Mouse (Mus musculus): ENCODE measurements around the gene Tnfrsf19. TPM values are rescaled to one million over a fixed set of nuclear protein-coding genes. Genes with fewer than 3 reads are reported as not detected.

Gene Tnfrsf19
- polyA plus RNA-seq, 1 experiment from 2014 or later, result 14.7 TPM

DNA sequence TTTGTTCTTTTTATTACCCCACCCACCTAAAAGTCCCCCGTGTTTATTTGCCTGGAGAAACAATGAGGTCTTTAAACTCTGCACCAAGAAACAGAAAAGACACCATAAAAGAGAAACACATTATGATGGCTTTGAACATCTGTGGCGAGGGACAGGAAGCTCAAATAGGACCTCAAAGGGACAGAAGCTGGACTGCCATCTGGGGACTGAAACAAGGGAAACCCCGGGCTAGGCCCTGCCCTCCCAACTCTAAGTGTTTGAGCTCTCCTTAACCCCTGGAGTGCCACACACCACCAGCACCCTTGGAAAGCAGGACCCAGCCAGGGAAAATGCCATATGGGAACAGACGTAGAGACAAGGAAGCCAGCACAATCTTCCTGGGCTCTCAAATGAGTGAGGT, 61.2 kb downstream of the Tnfrsf19 start:
- WGBS, result 43% methylated on average over 4 of the region's 4 CpGs
- no peaks in the 10 kb centered on the region for H3K36me3 ChIP-seq (ENCODE audit: control insufficient read depth, insufficient read depth)
- H3K9ac ChIP-seq (ENCODE audit: low read length), result no peak overlapping the region

DNA sequence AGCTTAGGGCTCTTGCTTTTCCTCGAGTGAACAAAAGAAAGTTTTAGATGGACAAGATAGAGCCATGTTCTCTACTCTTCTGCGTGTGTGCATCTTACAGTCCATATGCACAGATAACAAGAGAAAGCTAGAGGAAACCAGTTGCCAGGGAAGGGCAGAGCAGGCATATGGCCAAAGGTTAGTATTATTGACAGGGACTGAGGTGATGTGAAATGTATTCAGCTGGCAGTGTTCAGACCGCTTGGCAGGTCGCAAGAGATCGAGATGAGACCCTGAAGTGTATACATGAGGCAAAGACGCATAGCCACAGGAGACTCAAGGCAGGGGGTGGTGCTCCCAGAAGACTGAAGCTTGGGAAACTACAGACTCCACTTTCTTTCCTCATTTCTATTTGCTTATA, 62.0 kb downstream of the Tnfrsf19 start:
- no peaks in the 10 kb centered on the region for H3K9me3 ChIP-seq (replicated peaks; ENCODE audit: control insufficient read depth, low read length)
- H3K27me3 ChIP-seq (ENCODE audit: control insufficient read depth, insufficient read depth, low read length), result no peaks in the 10 kb centered on the region
- H3K4me3 ChIP-seq (ENCODE audit: low read length), result no peak overlapping the region
- peaks cover 22% of the 10 kb centered on the region for H3K4me1 ChIP-seq (ENCODE audit: control insufficient read depth, insufficient read depth, low read length)
- 58% methylated on average over 6 of the region's 6 CpGs for WGBS
- no peak overlapping the region for H3K9ac ChIP-seq (ENCODE audit: low read length)
- no peaks in the 10 kb centered on the region for H3K36me3 ChIP-seq (ENCODE audit: control insufficient read depth, insufficient read depth)
- H3K4me2 ChIP-seq (ENCODE audit: low read depth, low read length), result no peak overlapping the region
- no peak for ATAC-seq (replicated peaks; ENCODE audit: extremely low read depth, insufficient read depth, low FRiP score)
- H3K27ac ChIP-seq (ENCODE audit: low read length), result no peak overlapping the region

More for the DNA sequence above, 61.2 kb downstream of the Tnfrsf19 start:
- H3K27me3 ChIP-seq (ENCODE audit: control insufficient read depth, insufficient read depth, low read length), result no peaks in the 10 kb centered on the region
- H3K27ac ChIP-seq (ENCODE audit: low read length), result no peak overlapping the region
- no peak overlapping the region for H3K4me2 ChIP-seq (ENCODE audit: low read depth, low read length)
- no peak overlapping the region for H3K4me3 ChIP-seq (ENCODE audit: low read length)
- H3K9me3 ChIP-seq (replicated peaks; ENCODE audit: control insufficient read depth, low read length), result no peaks in the 10 kb centered on the region
- ATAC-seq (replicated peaks; ENCODE audit: extremely low read depth, insufficient read depth, low FRiP score), result no peak
- H3K4me1 ChIP-seq (ENCODE audit: control insufficient read depth, insufficient read depth, low read length), result peaks cover 22% of the 10 kb centered on the region

DNA sequence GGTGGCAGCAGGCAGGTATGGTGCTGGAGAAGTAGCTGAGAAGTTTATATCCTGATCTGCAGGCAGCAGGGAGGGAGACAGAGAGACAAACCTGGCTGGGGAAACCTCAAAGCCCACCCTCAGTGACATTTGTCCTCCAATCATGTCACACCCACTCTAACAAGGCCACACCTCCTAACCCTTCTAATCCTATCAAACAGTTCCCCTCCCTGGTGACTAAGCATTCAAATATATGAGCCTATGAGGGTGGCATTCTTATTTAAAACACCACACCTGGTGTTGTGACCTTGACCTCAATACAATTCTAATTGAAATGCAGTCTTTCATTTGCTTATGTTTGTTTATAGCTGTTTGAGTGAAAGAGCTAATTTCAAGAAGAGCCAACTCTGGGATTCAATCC, 64.2 kb downstream of the Tnfrsf19 start:
- no peaks in the 10 kb centered on the region for H3K27me3 ChIP-seq (ENCODE audit: control insufficient read depth, insufficient read depth, low read length)
- ATAC-seq (replicated peaks; ENCODE audit: extremely low read depth, insufficient read depth, low FRiP score), result no peak
- H3K27ac ChIP-seq (ENCODE audit: low read length), result no peak overlapping the region
- H3K4me1 ChIP-seq (ENCODE audit: control insufficient read depth, insufficient read depth, low read length), result peaks cover 4% of the 10 kb centered on the region
- no peaks in the 10 kb centered on the region for H3K9me3 ChIP-seq (replicated peaks; ENCODE audit: control insufficient read depth, low read length)
- H3K4me3 ChIP-seq (ENCODE audit: low read length), result no peak overlapping the region
- H3K9ac ChIP-seq (ENCODE audit: low read length), result no peak overlapping the region
- no peak overlapping the region for H3K4me2 ChIP-seq (ENCODE audit: low read depth, low read length)
- no peaks in the 10 kb centered on the region for H3K36me3 ChIP-seq (ENCODE audit: control insufficient read depth, insufficient read depth)

DNA sequence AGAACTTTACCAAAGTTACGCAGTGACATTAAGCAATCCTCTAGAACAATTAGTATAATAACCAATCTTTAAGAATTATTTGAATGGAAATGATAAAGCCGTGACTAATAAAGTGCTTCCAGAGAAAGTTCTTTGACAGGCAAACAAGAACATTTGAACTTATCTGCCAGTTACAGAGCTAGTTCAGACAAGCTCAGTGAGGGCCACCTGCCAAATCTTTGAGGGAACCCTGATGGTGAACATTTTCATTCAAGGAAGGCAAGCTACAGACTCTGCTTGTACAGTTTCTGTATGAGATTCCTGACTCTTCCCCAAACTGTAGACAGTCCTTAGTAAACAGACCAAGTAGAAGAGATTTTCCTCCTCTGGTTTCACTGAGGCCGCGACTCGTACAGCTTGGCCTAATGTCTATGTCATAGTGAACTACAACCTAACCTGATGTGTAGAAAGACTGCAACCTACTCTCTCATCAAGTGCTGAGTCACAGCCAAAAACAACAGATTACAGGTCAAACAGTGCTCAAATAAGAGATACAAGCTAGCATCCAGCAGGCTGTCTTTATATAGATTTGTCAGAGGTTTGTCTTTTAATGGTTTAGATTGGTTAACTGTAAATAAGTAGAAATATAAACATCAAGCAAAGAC, 65.9 kb downstream of the Tnfrsf19 start:
- no peaks in the 10 kb centered on the region for H3K36me3 ChIP-seq (ENCODE audit: control insufficient read depth, insufficient read depth)
- H3K9me3 ChIP-seq (replicated peaks; ENCODE audit: control insufficient read depth, low read length), result no peaks in the 10 kb centered on the region
- no peak overlapping the region for H3K4me2 ChIP-seq (ENCODE audit: low read depth, low read length)
- ATAC-seq (replicated peaks; ENCODE audit: extremely low read depth, insufficient read depth, low FRiP score), result 0 out of 2 replicates have a peak, but pooled peaks have one; percentile 18
- peaks cover 3% of the 10 kb centered on the region for H3K4me1 ChIP-seq (ENCODE audit: control insufficient read depth, insufficient read depth, low read length)
- H3K27me3 ChIP-seq (ENCODE audit: control insufficient read depth, insufficient read depth, low read length), result no peaks in the 10 kb centered on the region
- no peak overlapping the region for H3K9ac ChIP-seq (ENCODE audit: low read length)
- WGBS, result 72% methylated on average over 5 of the region's 5 CpGs
- no peak overlapping the region for H3K4me3 ChIP-seq (ENCODE audit: low read length)
- H3K27ac ChIP-seq (ENCODE audit: low read length), result no peak overlapping the region

DNA sequence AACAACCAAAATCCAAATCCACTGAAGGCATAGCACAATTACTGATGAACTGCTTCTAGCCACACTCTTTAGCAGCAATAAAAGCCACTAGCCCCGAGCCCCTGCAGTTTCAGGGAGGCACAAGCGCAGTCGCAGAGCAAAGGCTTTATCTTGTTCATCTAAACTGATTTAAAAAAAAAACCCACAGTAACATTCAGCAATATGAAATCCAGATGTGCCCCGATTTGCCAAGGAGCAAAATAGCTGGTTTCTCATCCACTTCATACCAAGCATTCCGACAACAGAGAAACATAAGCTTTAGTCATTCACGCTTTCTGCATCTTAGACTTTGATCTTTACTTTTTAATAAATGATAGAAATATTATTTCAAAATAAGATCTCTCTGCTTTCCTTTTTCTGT, 68.2 kb downstream of the Tnfrsf19 start:
- H3K36me3 ChIP-seq (ENCODE audit: control insufficient read depth, insufficient read depth), result peaks cover under 1% of the 10 kb centered on the region; the same call in 1 of the 2 replicates
- no peak overlapping the region for H3K27ac ChIP-seq (ENCODE audit: low read length)
- ATAC-seq (replicated peaks; ENCODE audit: extremely low read depth, insufficient read depth, low FRiP score), result no peak
- no peaks in the 10 kb centered on the region for H3K27me3 ChIP-seq (ENCODE audit: control insufficient read depth, insufficient read depth, low read length)
- no peak overlapping the region for H3K9ac ChIP-seq (ENCODE audit: low read length)
- no peak overlapping the region for H3K4me3 ChIP-seq (ENCODE audit: low read length)
- no peak overlapping the region for H3K4me2 ChIP-seq (ENCODE audit: low read depth, low read length)
- peaks cover 3% of the 10 kb centered on the region; the same call in 1 of the 2 replicates for H3K4me1 ChIP-seq (ENCODE audit: control insufficient read depth, insufficient read depth, low read length)
- WGBS, result 74% methylated on average over 6 of the region's 6 CpGs
- no peaks in the 10 kb centered on the region for H3K9me3 ChIP-seq (replicated peaks; ENCODE audit: control insufficient read depth, low read length)

DNA sequence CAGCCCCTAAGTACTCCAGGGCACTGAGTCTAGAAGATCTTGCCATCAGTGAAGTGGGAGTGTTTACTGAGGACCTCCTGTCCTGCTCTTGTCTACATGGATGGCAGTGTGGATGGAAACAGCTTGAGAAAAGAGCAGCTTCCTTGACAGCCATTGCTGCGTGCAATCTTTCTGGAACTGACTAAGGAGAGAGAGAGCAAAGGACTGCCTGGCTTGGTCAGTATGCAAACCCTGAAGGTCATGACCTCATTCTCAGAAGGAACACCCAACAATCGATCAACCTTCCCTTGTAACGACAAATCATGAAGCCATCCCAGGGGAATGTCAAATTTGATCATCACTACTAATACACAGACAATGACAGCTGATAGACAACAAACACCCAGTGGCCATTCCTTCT, 70.1 kb downstream of the Tnfrsf19 start:
- Histone ChIP-seq H3K4me1 (ENCODE audit: control insufficient read depth, insufficient read depth, low read length) (peaks cover 3% of the 10 kb centered on the region; the same call in 1 of the 2 replicates), H3K4me2 (ENCODE audit: low read depth, low read length) (no peak overlapping the region), H3K4me3 (ENCODE audit: low read length) (no peak overlapping the region), H3K27me3 (ENCODE audit: control insufficient read depth, insufficient read depth, low read length) (no peaks in the 10 kb centered on the region), H3K9ac (ENCODE audit: low read length) (no peak overlapping the region), H3K27ac (ENCODE audit: low read length) (no peak overlapping the region), H3K9me3 (replicated peaks; ENCODE audit: control insufficient read depth, low read length) (no peaks in the 10 kb centered on the region), H3K36me3 (ENCODE audit: control insufficient read depth, insufficient read depth) (peaks cover 6% of the 10 kb centered on the region; the same call in 1 of the 2 replicates)
- ATAC-seq (replicated peaks; ENCODE audit: extremely low read depth, insufficient read depth, low FRiP score), result no peak
- WGBS, result 88% methylated on average over 3 of the region's 3 CpGs

DNA sequence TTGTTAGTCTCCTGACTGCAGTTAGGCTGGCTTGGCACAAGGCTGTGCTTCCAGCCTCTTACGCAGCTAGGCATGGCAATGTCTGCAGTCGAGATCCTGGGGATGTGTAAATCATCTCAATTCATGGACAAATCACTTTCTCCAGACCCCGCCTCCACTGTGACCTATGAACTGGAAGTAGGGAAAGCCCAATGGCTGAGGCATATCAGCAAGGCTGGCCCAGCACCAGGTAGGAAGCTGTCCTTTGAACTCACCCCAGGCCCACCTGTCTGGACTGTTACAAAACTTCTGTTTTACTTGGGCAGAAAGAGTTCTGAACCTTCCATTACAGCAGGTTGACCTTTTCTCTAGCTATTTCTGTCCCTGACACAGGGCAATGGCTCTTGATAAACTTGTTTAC, 70.6 kb downstream of the Tnfrsf19 start:
- Histone ChIP-seq H3K4me1 (ENCODE audit: control insufficient read depth, insufficient read depth, low read length) (peaks cover 3% of the 10 kb centered on the region; the same call in 1 of the 2 replicates), H3K9me3 (replicated peaks; ENCODE audit: control insufficient read depth, low read length) (no peaks in the 10 kb centered on the region), H3K27ac (ENCODE audit: low read length) (no peak overlapping the region), H3K27me3 (ENCODE audit: control insufficient read depth, insufficient read depth, low read length) (no peaks in the 10 kb centered on the region), H3K36me3 (ENCODE audit: control insufficient read depth, insufficient read depth) (peaks cover 6% of the 10 kb centered on the region; the same call in 1 of the 2 replicates), H3K4me3 (ENCODE audit: low read length) (no peak overlapping the region), H3K4me2 (ENCODE audit: low read depth, low read length) (no peak overlapping the region), H3K9ac (ENCODE audit: low read length) (no peak overlapping the region)
- 87% methylated on average over 3 of the region's 3 CpGs for WGBS
- ATAC-seq (replicated peaks; ENCODE audit: extremely low read depth, insufficient read depth, low FRiP score), result no peak

DNA sequence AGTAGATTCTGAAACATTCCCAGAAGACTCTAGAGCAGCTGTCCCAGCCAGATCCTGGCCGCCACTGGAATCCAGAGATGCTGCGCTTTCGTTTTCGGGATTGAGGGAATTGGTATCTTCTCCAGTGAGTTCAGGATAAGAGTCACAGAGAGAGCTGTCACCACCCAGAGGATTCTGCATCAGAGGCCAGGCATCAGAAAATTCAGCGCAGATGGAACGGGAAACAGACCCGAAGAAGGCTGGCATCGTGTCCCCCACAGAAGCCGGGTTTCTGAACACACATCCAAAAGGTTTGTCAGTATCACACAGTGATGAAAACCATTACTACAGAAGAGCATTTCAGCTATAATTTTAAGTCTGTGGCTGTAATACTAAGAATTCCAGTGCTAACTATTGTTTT, 75.3 kb downstream of the Tnfrsf19 start:
- ATAC-seq (replicated peaks; ENCODE audit: extremely low read depth, insufficient read depth, low FRiP score), result no peak
- H3K27ac ChIP-seq (ENCODE audit: low read length), result no peak overlapping the region
- 79% methylated on average over 9 of the region's 9 CpGs for WGBS
- H3K27me3 ChIP-seq (ENCODE audit: control insufficient read depth, insufficient read depth, low read length), result no peaks in the 10 kb centered on the region
- H3K9me3 ChIP-seq (replicated peaks; ENCODE audit: control insufficient read depth, low read length), result no peaks in the 10 kb centered on the region
- no peak overlapping the region for H3K4me3 ChIP-seq (ENCODE audit: low read length)
- no peak overlapping the region for H3K4me2 ChIP-seq (ENCODE audit: low read depth, low read length)
- H3K9ac ChIP-seq (ENCODE audit: low read length), result no peak overlapping the region
- H3K4me1 ChIP-seq (ENCODE audit: control insufficient read depth, insufficient read depth, low read length), result no peaks in the 10 kb centered on the region
- peaks cover 8% of the 10 kb centered on the region for H3K36me3 ChIP-seq (ENCODE audit: control insufficient read depth, insufficient read depth)

DNA sequence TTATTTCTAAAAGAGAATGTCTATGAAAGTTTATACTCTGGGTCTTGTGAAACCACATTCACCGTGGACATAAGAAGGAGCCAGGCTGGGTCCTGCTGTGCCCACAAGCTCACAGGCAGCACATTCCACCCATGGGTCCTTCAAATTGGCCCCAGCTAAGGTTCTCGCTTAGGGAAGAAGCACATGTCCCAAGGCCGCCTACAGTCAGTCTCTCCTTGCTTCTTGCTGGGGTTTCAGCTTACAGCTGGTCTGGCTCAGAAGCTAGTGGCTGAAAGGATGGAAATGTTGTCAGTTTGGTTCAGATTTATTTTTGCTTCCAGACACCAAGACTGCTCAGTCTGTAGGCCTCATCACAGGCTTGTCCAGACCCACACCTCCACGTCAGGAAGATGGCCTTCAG, 80.2 kb downstream of the Tnfrsf19 start:
- Histone ChIP-seq H3K9ac (ENCODE audit: low read length) (no peak overlapping the region), H3K27ac (ENCODE audit: low read length) (no peak overlapping the region), H3K4me2 (ENCODE audit: low read depth, low read length) (no peak overlapping the region), H3K27me3 (ENCODE audit: control insufficient read depth, insufficient read depth, low read length) (no peaks in the 10 kb centered on the region), H3K9me3 (replicated peaks; ENCODE audit: control insufficient read depth, low read length) (no peaks in the 10 kb centered on the region), H3K36me3 (ENCODE audit: control insufficient read depth, insufficient read depth) (peaks cover 2% of the 10 kb centered on the region), H3K4me1 (ENCODE audit: control insufficient read depth, insufficient read depth, low read length) (no peaks in the 10 kb centered on the region), H3K4me3 (ENCODE audit: low read length) (no peak overlapping the region)
- 89% methylated on average over 4 of the region's 4 CpGs for WGBS
- ATAC-seq (replicated peaks; ENCODE audit: extremely low read depth, insufficient read depth, low FRiP score), result no peak
